38 mouse cellular contexts compared by ENCODE assay signal in genomic region chr4:107129373-107129772, GRCm38 (mm10). TPM values are rescaled to one million over a fixed set of nuclear protein-coding genes. Genes with fewer than 3 reads are reported as not detected.
A peak's percentile ranks its signal among the peaks of the same experiment; 100 is the strongest.
DNase-seq lines count a peak whose midpoint lies in the region; ATAC-seq and TF ChIP-seq lines count a peak whose summit lies in the region.
"Had no signal": no experiment of that assay in that cellular context is flagged by ENCODE, and none has a peak within 500 bp of the region (broad histone marks: within the 10 kb centered on the region; RNA-seq: fewer than 3 reads in every experiment).

No protein-coding gene starts in this region.

- no peak for TF ChIP-seq CTCF in liver, postnatal 0 days (IDR thresholded peaks at IDR 0.05; ENCODE audit: low read depth)

- H3K27ac ChIP-seq in forebrain, embryonic 10.5 days: 0 out of 2 replicates have a peak overlapping the region, but pooled peaks have one; percentile 41
- no peak overlapping the region for H3K27ac ChIP-seq in forebrain, embryonic 16.5 days (ENCODE audit: low read length)
- no peak overlapping the region for H3K27ac ChIP-seq in liver, postnatal 0 days (ENCODE audit: low read depth)
- H3K27ac ChIP-seq: embryonic facial prominence, embryonic 12.5 days; forebrain, embryonic 15.5 days; gastrocnemius, adult 2 months; hindbrain, embryonic 12.5 days; kidney, postnatal 0 days; macrophage; midbrain, embryonic 15.5 days; neural tube, embryonic 12.5 days had no signal

- H3K9ac ChIP-seq in forebrain, embryonic 16.5 days (replicated peaks; ENCODE audit: low read depth, low read length): no peak overlapping the region
- H3K9ac ChIP-seq in liver, postnatal 0 days (replicated peaks): no peak overlapping the region
- H3K9ac ChIP-seq: embryonic facial prominence, embryonic 12.5 days; forebrain, embryonic 15.5 days; midbrain, embryonic 15.5 days; neural tube, embryonic 12.5 days had no signal

- no peak for DNase-seq in forebrain, embryonic 10.5 days (ENCODE audit: extremely low spot score, low spot score)
- no peak for DNase-seq in liver, postnatal 0 days
- DNase-seq in liver: no peak
- peak; percentile 49 for DNase-seq in adrenal gland, postnatal 14 days
- no peak for DNase-seq in layer of hippocampus, adult 9-11 months
- DNase-seq in lung, postnatal 10 days: no peak
- DNase-seq: cerebellum, adult 11 months; cerebellum, adult 9-10 months; embryo, embryonic 11 days; gastrocnemius, adult 2 months; gastrocnemius, postnatal 36 days; heart, adult 18-20 months; heart, postnatal 14 days; kidney, adult 8-10 months; kidney, postnatal 4 days; layer of hippocampus, postnatal 36 days; right cerebral cortex, adult 18-20 months; spleen, adult 18-20 months; thymus, adult 2 months; thymus, postnatal 36 days had no signal

- ATAC-seq in forebrain, embryonic 16.5 days: no peak
- peak; percentile 79 for ATAC-seq in liver, postnatal 0 days
- ATAC-seq: CD4-positive, CD25-positive, alpha-beta regulatory T cell, adult 4 months; forebrain, embryonic 15.5 days; intestine, embryonic 16.5 days; lung, postnatal 0 days; midbrain, embryonic 15.5 days had no signal

- 79% methylated on average over 8 of the region's 8 CpGs for WGBS in forebrain, embryonic 10.5 days
- WGBS in forebrain, embryonic 16.5 days: 79% methylated on average over 8 of the region's 8 CpGs
- 54% methylated on average over 8 of the region's 8 CpGs for WGBS in liver, postnatal 0 days (ENCODE audit: insufficient replicate concordance)

- H3K9me3 ChIP-seq in forebrain, embryonic 10.5 days: no peaks in the 10 kb centered on the region
- no peaks in the 10 kb centered on the region for H3K9me3 ChIP-seq in forebrain, embryonic 16.5 days (ENCODE audit: control insufficient read depth, low read length)
- no peaks in the 10 kb centered on the region for H3K9me3 ChIP-seq in liver, postnatal 0 days (ENCODE audit: low read length)
- H3K9me3 ChIP-seq: embryonic facial prominence, embryonic 12.5 days; forebrain, embryonic 15.5 days; hindbrain, embryonic 12.5 days; midbrain, embryonic 15.5 days; neural tube, embryonic 12.5 days had no signal

- no peak for TF ChIP-seq EP300 in liver, postnatal 0 days (IDR thresholded peaks at IDR 0.05; ENCODE audit: low read depth)

- H3K4me1 ChIP-seq in forebrain, embryonic 10.5 days: peaks cover 62% of the 10 kb centered on the region
- H3K4me1 ChIP-seq in forebrain, embryonic 16.5 days (replicated peaks; ENCODE audit: control insufficient read depth, insufficient read depth, low read length): peaks cover 12% of the 10 kb centered on the region
- 0 out of 2 replicates have a peak, but pooled peaks cover 5% of the 10 kb centered on the region for H3K4me1 ChIP-seq in liver, postnatal 0 days (ENCODE audit: insufficient read depth)

- no peak overlapping the region for H3K4me2 ChIP-seq in forebrain, embryonic 16.5 days (ENCODE audit: low read length)
- H3K4me2 ChIP-seq in liver, postnatal 0 days (ENCODE audit: low read depth, low read length): no peak overlapping the region
- H3K4me2 ChIP-seq: embryonic facial prominence, embryonic 12.5 days; forebrain, embryonic 15.5 days; hindbrain, embryonic 12.5 days; liver, embryonic 11.5 days; midbrain, embryonic 15.5 days; neural tube, embryonic 12.5 days had no signal

- H3K27me3 ChIP-seq in forebrain, embryonic 10.5 days (ENCODE audit: poor library complexity, severe bottlenecking): peaks cover 21% of the 10 kb centered on the region; the same call in 1 of the 2 replicates
- no peaks in the 10 kb centered on the region for H3K27me3 ChIP-seq in forebrain, embryonic 16.5 days (replicated peaks; ENCODE audit: control insufficient read depth, insufficient read depth, low read length)
- H3K27me3 ChIP-seq in liver, postnatal 0 days (ENCODE audit: insufficient read depth, low read length): no peaks in the 10 kb centered on the region
- H3K27me3 ChIP-seq: embryonic facial prominence, embryonic 12.5 days; forebrain, embryonic 15.5 days; hindbrain, embryonic 12.5 days; midbrain, embryonic 15.5 days; neural tube, embryonic 12.5 days had no signal

- H3K4me3 ChIP-seq in forebrain, embryonic 10.5 days: no peak overlapping the region
- no peak overlapping the region for H3K4me3 ChIP-seq in forebrain, embryonic 16.5 days (replicated peaks; ENCODE audit: low read length)
- no peak overlapping the region for H3K4me3 ChIP-seq in liver, postnatal 0 days (ENCODE audit: low read depth, low read length)
- H3K4me3 ChIP-seq: embryonic facial prominence, embryonic 12.5 days; forebrain, embryonic 15.5 days; gastrocnemius, adult 2 months; hindbrain, embryonic 12.5 days; midbrain, embryonic 15.5 days; myocyte; neural tube, embryonic 12.5 days had no signal

- H3K36me3 ChIP-seq in forebrain, embryonic 10.5 days (replicated peaks): no peaks in the 10 kb centered on the region
- no peaks in the 10 kb centered on the region for H3K36me3 ChIP-seq in forebrain, embryonic 16.5 days (ENCODE audit: control insufficient read depth, insufficient read depth)
- no peaks in the 10 kb centered on the region for H3K36me3 ChIP-seq in liver, postnatal 0 days (replicated peaks; ENCODE audit: insufficient read depth, low read length)
- H3K36me3 ChIP-seq: embryonic facial prominence, embryonic 12.5 days; forebrain, embryonic 15.5 days; hindbrain, embryonic 12.5 days; midbrain, embryonic 15.5 days; neural tube, embryonic 12.5 days had no signal

RNA-seq across cellular contexts. Expression of gene Cdcp2, which starts 32.7 kb away (rescaled TPM):
- 0.06 TPM in 1 of 2 replicates, not detected in the other for polyA plus RNA-seq in forebrain, embryonic 10.5 days (2016; fragmentation: Nextera tagmentation; extraction: Ambion mirVana)
- polyA plus RNA-seq in forebrain, embryonic 16.5 days (2015; fragmentation: Nextera tagmentation; extraction: Ambion mirVana): not detected in 2 replicates
- not detected in 2 replicates for polyA plus RNA-seq in liver, postnatal 0 days (2015; fragmentation: Nextera tagmentation; extraction: Ambion mirVana)
- not detected in 2 replicates for total RNA-seq in adrenal gland, postnatal 14 days (2021)
- total RNA-seq: gastrocnemius, adult 2 months; gastrocnemius, postnatal 36 days; heart, adult 18-20 months; heart, postnatal 14 days; layer of hippocampus, adult 8-10 months; layer of hippocampus, postnatal 36 days; megakaryocyte-erythroid progenitor cell, adult 5-6 weeks had no signal
- polyA plus RNA-seq: CD4-positive, CD25-positive, alpha-beta regulatory T cell, adult 4 months; forebrain, embryonic 15.5 days; heart, embryonic 14.5 days; intestine, embryonic 16.5 days; limb, embryonic 11.5 days; liver, embryonic 11.5 days; macrophage; midbrain, embryonic 15.5 days; myocyte; stomach, embryonic 16.5 days had no signal

RNA-seq across cellular contexts. Expression of gene Tmem59, which starts 48.8 kb away (rescaled TPM):
- polyA plus RNA-seq in forebrain, embryonic 10.5 days (2016; fragmentation: Nextera tagmentation; extraction: Ambion mirVana): 244 and 249 TPM in 2 replicates
- polyA plus RNA-seq in forebrain, embryonic 16.5 days (2015; fragmentation: Nextera tagmentation; extraction: Ambion mirVana): 375 and 431 TPM in 2 replicates
- polyA plus RNA-seq in liver, postnatal 0 days (2015; fragmentation: Nextera tagmentation; extraction: Ambion mirVana): 282 and 296 TPM in 2 replicates
- total RNA-seq in adrenal gland, postnatal 14 days (2021): 261 and 291 TPM in 2 replicates

RNA-seq across cellular contexts. Expression of gene Tceanc2, which starts 49.5 kb away (rescaled TPM):
- 21.4 and 33.5 TPM in 2 replicates for polyA plus RNA-seq in forebrain, embryonic 10.5 days (2016; fragmentation: Nextera tagmentation; extraction: Ambion mirVana)
- 21.1 TPM in 2 replicates for polyA plus RNA-seq in forebrain, embryonic 16.5 days (2015; fragmentation: Nextera tagmentation; extraction: Ambion mirVana)
- polyA plus RNA-seq in liver, postnatal 0 days (2015; fragmentation: Nextera tagmentation; extraction: Ambion mirVana): 12.7 TPM in 2 replicates
- total RNA-seq in adrenal gland, postnatal 14 days (2021): 27.9 and 31.3 TPM in 2 replicates
